Mouse (Mus musculus) T-helper 2 cell (primary cell): ENCODE measurements around the gene Ccdc107.
"Not testable (repeated sequence)": the region's sequence is repeated elsewhere in the genome, so short reads cannot be mapped to it uniquely, and the experiment has no call there.

Experiments
- in situ Hi-C: fragments of 300-600 bp; cut with MboI, MseI; formaldehyde crosslinking; loops from one replicate; pipeline ENCODE4 v1.15.1; 2025; ENCODE audit warnings: high pct_unique_total_duplicates

The Ccdc107 gene

DNA sequence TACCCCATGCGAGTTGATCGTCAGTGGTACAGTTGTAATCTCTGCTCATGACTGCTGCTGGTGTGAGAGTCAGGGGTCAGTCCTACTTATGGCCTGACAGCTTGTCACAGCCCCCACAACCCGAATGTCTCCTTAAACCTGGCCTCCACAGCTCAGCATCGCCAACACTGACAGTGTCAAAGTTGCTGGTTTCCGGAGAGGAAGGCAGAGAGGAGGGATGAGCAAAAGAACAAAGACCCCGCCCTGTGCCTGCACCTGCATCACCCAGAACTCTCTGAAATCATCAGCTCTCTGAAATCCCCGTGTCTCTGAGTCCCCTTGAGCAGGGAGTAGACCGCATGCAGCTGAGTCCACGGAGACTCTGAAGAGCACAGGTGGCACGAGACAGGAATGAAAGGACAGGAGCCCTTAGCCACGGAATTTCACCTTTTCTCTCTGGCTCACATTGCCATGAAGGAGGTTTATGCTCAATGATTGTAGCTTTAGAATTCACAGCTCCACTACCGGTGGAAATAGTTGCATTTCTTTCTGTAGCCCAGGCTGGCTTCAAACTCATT, 9.1 kb upstream of the Ccdc107 start, which contains the start of gene Sit1:
Gene Sit1, minus strand, starts transcription at position 200 of the 557 bp plus-strand sequence.
- in situ Hi-C loops: loop anchor here (5.0 kb wide), 1 partner anchor 41 kb away; the partner anchor contains the start of gene Tesk1

DNA sequence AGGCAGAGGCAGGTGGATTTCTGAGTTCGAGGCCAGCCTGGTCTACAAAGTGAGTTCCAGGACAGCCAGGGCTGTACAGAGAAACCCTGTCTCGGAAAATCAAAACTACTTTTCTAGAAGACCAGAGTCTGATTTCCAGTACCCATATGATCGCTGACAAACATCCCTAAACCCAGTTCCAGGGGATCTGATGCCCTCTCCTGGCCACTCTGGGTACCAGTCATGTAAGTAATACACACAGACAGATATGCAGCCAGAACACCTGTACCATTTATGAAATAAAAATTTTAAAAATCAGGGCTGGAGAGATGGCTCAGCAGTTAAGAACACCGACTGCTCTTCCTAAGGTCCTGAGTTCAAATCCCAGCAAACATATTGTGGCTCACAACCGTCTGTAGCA, 7.0 kb upstream of the Ccdc107 start:
- in situ Hi-C loops: not testable (repeated sequence)

DNA sequence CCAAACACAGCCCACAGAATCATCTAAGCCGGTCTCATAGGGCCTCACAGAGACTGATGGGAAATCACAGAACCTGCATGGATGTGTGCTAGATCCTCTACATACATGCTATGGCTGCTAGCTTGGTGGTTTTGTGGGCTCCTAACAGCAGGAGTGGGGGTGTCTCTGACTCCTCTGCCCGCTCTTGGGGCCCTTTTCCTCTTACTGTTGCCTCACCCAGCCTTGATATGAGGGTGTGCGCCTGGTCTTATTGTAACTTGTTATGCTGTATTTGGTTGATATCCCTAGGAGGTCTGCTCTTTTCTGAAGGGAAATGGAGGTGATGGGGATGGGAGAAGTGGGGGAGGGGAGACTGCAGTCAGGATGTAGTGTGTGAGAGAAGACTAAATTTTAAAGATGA, 3.1 kb upstream of the Ccdc107 start:
- in situ Hi-C loops: no loop called here

DNA sequence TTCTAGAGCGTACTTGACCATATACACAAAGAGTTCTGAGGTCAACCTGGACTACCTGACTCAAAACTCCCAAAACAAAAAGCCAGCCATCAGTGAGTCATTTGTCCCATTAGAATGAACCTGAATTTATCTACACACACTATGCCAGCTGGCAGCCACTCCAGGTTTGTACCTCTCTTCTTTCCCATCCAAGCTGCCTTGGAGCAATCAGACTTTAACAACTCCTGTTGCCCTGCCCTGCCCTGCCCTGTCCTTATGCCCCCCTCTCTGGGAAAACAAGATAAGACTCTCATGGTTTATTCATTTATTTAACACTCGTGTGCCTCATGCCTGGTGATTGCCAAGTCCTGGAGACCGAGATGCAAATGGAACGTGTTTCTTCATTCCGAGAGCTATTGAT, 1.9 kb upstream of the Ccdc107 start:
- in situ Hi-C loops: no loop called here

DNA sequence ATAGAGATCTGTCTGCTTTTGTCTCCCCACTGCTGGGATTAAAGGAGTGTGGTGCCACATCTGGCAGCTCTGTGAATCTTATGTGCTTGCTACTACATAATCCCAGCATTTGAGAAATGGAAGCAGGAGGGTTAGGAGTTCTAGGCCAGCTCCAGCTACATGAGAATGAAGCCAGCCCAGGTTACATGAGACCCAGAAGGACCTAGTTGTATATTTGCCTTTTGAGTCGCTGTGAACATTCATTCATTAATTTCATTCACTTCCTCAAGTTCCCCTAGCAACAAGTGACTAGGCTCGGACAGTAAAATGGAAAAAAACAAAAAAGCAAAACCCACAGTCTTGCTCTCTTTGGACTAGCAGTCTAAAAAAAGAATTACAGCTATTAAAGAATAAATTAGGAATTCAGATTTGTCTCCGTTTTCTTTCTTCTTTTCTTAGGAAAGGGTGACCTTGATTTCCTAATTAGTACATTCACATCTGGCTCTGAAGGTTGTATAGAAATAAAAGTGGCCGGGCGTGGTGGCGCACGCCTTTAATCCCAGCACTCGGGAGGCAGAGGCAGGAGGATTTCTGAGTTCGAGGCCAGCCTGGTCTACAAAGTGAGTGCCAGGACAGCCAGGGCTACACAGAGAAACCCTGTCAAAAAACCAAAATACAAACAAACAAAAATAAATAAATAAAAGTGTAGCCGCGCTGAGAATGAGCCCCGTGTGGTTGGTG, 439 bp upstream of the Ccdc107 start:
- in situ Hi-C loops: no loop called here

DNA sequence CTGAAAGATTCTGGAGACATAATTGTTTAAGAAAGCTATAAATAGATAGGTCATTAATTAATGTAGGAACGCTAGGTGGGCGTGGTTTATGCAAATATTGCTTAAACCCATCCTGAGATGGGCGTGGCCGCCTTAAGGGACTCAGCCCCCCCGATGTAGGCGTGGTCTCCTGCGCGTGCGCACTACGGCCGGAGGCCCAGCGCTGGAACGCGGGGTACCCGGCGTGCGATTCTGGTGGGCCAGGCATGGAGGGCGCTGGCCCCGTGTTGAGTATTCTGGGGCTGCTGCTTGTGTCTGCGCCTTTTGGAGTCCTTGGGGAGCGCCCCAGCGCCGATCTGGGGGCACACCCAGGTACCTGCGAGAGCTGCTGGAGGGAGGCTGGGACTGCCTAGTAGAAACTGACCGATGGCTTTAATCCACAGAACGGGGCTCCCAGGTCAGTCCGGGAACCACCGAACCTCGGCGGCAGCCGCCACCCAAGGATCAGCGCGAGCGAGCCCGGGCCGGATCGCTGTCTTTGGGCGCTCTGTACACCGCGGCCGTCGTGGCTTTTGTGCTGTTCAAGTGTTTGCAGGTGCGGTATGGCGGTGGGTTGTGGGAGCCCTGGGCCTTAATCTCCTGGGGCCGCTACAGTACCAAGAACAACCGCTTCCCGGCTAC, 616 bp downstream of the Ccdc107 start:
- in situ Hi-C loops: no loop called here

DNA sequence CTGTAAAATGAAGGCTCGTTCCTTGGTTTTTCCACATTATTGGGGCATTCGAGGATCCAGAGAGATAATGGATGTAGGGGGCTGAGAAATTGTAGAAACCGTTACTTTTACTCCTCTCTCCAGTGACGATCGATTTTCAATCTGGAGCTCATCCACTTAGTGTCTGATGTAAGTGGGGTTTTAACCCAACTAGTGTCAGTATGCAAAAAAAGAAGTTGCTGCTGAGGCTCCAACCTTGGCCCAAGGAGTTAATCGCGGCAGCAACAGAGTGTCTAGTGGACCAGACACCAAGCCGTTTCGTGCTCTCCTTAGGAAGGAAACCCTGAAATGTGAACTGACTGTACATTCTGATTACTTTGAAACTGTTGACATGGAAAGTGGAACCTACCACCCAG, 1.1 kb downstream of the Ccdc107 start:
- in situ Hi-C loops: no loop called here

DNA sequence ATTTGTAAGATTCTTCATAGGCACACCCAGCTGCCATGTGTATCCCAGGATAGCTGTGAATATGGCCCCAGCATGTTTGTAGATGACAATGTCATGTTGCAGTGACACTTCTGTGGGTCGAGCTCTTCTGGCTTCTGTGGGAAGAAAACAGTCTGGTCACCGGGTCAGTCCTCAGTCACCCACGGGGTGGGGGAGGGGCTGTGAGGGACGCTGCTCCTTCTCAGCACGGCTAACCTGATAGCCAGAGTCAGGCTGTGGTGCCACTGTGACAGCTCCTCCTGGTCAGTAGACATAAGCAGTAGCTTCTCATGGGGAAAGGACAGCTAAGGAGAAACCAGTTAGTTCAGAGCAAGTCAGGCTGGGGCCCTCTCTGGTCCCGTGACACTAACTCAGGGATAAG, 3.9 kb downstream of the Ccdc107 start:
- in situ Hi-C loops: no loop called here

DNA sequence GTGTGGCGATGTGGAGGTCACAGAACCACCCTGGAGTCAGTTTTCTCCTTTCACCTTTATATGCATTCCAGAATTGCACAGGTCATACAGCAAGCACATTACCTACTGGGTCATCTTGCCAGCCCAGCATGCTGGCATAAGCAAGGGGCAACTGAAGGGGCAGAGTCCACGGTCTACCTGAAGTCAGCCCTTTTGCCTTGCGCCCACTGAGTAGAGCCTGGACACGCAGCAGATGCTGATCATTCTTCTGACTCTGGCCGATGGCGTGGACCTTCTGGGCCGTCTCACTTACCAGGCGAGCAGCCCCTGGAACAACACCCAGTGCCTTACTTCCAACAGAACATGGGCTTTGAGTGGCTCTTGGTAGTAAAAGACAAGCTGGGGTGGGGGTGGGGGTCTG, 4.7 kb downstream of the Ccdc107 start:
- in situ Hi-C loops: no loop called here

DNA sequence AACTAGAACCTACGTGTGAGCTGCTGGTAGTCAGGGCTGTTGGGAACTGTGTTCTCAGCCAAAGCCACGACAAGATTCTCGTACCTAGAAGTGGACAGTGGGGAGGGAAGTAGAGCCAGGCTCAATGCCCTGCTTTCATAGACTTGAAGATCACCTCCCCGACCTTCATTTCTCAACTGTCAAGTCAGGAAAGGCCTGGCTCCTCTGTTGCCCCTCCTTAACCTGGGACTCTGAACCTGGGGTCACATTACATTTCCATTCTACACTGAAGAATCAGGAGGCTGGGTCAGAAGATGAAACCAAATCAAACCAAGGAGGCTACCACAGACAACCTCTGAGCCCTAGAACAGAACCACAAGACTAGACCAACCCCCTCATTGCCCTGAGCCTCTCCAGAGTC, 5.2 kb downstream of the Ccdc107 start:
- in situ Hi-C loops: no loop called here

DNA sequence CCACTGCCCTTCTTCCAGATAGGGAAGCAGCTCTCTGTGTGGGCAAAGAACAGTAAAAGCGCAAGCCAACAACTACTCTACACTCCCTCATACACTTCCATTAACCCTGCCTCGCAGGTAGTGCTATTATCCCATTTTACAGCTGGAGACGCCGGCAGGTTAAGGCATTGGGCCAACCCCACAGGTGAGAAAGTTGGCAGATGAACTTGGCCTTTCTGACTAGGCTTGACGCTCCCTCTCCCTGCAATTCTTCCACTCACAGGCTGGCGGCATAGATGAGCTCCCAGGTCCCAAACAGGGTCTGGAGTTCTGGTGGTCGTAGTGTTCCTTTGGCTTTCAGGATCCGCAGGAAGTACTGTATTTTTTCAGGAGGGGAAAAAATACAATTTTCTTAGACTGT, 6.3 kb downstream of the Ccdc107 start:
- in situ Hi-C loops: no loop called here

DNA sequence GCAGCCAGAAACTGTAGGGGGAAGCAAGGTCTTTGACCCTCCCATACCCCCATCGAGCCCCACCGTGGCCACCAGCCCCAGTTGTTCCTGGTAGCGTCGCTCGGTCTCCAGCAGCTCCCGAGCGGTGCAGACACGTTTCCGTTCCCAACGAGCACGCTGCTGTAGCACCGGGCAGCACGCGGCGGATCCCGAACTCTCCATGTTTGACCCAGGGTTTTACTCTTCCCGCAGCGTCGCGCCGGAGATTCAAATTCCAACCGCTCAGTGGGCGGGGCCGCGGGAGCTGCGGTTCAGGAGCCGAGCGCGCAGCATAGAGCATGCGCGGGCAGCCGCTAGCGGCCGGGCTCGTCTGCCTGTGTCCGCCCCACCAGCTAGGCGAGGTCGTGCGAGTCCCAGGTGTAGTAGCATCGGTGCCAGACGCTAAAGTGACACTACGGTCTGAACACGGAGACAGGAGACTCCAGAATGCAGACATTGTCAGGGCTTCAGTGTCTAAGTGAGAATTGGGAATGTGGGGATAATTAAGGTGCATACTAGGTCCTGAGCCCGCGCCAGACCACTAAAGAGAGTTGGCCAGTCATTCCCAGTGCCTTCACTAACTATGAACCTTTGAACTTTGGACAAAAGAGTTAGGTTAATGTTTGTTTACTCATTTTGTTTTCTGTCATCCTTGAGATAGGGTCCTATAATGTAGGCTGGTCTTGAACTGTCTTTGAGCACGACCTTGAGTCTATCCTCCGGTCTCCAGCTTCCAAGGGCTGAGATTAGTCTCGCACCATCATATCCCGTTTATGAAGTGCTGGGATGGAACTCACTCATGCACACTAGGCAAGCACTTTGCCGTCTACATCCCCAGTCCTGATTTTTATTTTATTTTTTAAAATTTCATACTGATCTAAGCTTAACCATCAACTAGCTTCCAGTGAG, 7.0 kb downstream of the Ccdc107 start, which contains the start of gene Arhgef39:
Gene Arhgef39, minus strand, starts transcription at position 289 of the 927 bp plus-strand sequence.
- in situ Hi-C loops: no loop called here

DNA sequence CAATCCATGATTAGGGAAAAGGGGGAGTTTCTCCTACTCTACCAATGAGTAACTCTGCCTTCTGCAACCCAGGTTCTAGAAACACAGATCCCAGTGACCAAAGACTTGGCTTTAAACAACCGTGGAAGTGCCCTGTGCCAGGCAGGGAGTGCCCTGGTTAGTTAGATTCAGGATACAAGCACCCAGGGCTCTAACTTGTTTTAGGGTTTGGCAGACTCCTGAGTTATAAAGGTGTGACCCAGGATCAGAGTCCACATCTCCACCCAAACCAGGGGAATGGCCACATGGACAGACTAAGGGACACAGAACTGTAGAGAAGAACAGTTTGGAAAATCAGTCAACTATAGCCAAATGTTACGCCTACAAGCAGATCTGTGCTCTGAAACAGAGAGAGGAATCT, 10.3 kb downstream of the Ccdc107 start:
- in situ Hi-C loops: no loop called here

DNA sequence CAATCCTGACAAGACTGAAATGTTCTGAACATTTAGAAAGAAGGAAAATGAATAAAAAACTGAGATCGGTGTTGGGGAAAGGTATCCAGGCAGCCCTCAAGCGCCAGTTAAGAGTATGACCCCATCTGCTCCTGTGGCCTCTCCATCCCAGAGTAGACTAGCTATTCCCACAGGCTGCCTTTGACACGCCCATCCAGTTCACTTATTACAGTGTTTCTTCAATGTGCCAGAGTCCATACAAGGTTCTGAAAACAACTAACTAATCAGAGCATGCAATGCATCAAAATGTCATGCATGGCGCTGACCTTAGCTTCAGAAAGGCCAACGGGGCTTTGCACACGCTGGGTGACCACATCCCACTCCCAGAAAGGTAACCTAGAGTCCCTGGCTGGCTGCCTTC, 10.8 kb downstream of the Ccdc107 start:
- in situ Hi-C loops: no loop called here

DNA sequence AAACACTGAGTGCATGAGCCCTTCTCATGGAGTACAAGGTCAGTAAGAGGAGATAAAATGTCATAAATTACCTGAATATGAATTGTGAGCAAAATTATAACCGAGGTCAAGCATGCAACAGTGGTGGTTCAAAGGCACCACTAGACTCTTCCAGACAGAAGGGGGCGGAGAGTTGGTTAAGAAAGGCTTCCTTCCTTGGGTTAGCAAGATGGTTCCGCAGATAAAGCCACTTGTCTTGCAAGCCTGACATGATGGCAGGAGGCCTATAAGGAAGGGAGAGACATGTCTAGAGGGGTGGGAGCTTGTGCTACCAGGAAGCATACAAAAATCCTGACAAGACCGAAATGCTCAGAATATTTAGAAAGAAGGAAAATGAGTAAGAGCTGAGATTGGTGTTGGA, 11.6 kb downstream of the Ccdc107 start:
- in situ Hi-C loops: no loop called here

DNA sequence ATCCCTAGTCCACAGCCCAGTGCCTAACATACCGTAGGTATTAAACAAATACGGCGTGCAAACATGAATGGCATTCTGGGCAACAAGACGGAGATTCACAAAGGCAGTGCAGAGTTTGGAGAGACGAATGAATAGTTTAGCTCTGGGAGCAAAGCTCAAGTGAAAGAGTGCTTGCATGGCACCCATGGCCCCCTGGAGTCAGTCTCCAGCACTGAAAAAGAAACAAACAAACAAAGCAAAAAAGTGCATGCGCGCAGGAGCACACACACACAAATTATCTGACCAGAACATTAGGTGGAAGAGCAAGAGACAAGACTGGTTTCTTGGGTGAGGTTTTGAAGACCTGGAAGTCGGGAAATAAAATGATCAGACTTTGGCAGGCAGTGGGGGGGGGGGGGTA, 13.4 kb downstream of the Ccdc107 start:
- in situ Hi-C loops: no loop called here

DNA sequence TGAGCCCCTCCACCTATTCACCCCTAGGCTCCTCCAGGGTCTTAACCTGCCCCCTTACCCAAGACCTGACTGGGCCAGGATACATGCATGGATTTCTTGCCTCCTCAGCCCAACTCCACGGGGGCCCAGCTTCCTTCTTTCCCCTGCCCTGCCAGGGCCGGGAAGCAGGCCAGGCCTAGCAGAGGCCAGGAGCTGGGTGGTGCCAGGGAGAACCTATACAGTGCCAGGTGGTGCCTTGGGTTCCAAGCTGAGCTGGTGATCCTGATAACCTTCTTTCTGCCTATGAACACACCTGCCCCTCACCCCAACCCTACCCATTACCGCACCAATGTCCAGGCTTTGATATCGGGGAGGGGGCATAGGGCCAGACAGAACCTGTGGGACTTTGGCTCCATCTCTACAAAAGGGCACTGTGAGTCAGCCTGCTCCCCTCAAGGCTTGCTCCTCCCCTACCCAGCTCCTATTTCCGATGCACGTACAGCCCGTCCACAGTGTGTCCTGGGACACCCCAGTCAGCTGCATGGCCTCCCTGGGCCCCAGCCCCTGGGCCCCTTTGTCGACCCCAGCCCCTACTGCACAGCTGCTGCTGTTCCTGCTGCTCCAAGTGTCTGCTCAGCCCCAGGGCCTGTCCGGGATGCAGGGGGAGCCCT, 14.0 kb downstream of the Ccdc107 start, which contains the start of gene Car9:
Gene Car9, plus strand, starts transcription at position 431 of the 650 bp plus-strand sequence.
- in situ Hi-C loops: no loop called here

DNA sequence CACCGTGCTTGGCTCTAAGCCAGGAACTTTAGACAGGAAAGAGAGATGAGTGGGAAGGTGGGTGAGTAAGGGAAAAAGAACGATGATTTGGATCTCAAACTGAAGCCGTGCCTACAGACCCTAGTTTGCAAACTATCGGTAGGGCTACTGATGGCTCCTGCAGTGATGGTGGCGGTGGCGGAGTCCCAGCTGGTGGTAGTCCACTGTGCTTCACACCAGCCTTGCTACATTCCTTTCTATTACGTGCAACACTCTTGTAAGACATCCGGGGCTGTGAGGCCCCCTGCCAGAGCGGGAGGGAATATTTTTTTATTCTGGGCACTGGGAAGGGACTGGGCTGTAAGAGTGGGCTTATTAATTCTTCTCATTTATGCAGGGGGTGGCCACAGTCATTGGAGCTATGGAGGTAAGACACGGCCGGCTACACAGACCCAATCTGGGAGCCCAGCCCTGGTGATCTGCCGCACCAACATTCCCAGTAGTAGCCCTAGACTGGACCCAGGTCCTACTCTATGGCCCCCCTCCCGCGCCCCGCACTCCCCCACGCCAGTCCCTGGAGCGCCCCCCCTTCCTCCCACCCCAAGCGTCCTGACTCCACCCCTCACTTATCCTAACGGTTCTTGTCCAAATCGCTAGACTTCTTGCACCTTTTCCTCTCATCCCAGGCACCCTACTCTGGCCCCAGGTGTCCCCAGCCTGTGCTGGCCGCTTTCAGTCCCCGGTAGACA, 15.4 kb downstream of the Ccdc107 start:
- in situ Hi-C loops: no loop called here

DNA sequence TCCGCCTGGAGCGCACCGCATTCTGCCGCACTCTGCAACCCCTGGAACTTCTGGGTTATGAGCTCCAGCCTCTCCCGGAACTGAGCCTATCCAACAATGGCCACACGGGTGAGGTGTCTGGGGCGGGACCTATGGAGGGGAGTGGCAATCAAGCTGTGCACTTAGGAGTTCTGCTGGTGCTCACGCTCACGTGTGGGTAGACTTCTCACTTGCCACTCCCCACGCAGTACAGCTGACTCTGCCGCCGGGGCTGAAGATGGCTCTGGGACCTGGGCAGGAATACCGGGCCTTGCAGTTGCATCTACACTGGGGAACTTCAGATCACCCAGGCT, 15.9 kb downstream of the Ccdc107 start:
- in situ Hi-C loops: no loop called here

DNA sequence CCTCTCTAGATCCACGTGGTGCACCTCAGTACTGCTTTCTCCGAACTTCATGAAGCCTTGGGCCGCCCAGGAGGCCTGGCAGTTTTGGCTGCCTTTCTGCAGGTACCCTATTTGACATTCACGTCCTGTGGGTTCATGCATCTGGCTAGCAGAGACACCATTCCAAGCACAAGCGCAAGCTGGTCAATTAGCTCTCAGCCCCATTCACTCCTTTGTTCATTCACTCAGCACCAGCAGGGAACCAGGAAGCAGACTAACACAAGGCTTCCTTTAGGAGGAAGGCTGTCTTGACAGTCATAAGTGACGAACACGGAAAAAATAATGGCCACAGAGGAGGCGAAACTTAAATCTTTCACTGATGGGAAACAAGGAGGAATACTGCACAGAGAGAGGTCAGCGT, 16.4 kb downstream of the Ccdc107 start:
- in situ Hi-C loops: no loop called here
